Mouse (Mus musculus) midbrain, embryonic 16.5 days (tissue): ENCODE measurements at regions not wholly inside any gene's neighbourhood (a gene's known extent, or its start where the extent isn't known, plus 50 kb on each side); places are given as distances from the start of the nearest gene placed in this dataset.

Experiments used
- ATAC-seq: fragments of 200-750 bp; cut with Nextera tagmentation; 2 replicates; pipeline ENCODE4 v1.8.0; 2017; ENCODE audit warnings: moderate TSS enrichment
- H3K27ac ChIP-seq: fragments of 300-500 bp; sonication (generic); 2 replicates; pipeline ENCODE4 v1.5.1; 2014; ENCODE audit warnings: mild to moderate bottlenecking, low read length, mixed read lengths
- H3K27me3 ChIP-seq: fragments of 300-500 bp; sonication (generic); 2 replicates; pipeline ENCODE4 v1.6.1; 2014; ENCODE audit warnings: low read depth, low read length, mixed read lengths; ENCODE audit not compliant: control insufficient read depth, insufficient read depth
- H3K36me3 ChIP-seq: fragments of 300-500 bp; sonication (generic); 2 replicates; pipeline ENCODE4 v1.6.1; 2014; ENCODE audit warnings: mild to moderate bottlenecking, low read length, moderate library complexity, mixed read lengths; ENCODE audit not compliant: control insufficient read depth, insufficient read depth
- H3K4me1 ChIP-seq: fragments of 300-500 bp; sonication (generic); 2 replicates; pipeline ENCODE4 v1.6.1; 2014; ENCODE audit warnings: mild to moderate bottlenecking, low read length, mixed read lengths; ENCODE audit not compliant: control insufficient read depth, insufficient read depth
- H3K4me2 ChIP-seq: fragments of 300-500 bp; sonication (generic); 2 replicates; pipeline ENCODE4 v1.6.1; 2014; ENCODE audit warnings: mild to moderate bottlenecking, low read length, mixed read lengths
- H3K4me3 ChIP-seq: fragments of 300-500 bp; sonication (generic); 2 replicates; pipeline ENCODE4 v1.5.1; 2014; ENCODE audit warnings: low read depth, mild to moderate bottlenecking, low read length, moderate library complexity, mixed read lengths
- H3K9ac ChIP-seq: fragments of 300-500 bp; sonication (generic); 2 replicates; pipeline ENCODE4 v1.6.1; 2014; ENCODE audit warnings: low read depth, low read length, mixed read lengths
- H3K9me3 ChIP-seq: fragments of 300-500 bp; sonication (generic); replicated peaks from 2 replicates; pipeline ENCODE4 v1.6.1; 2014; ENCODE audit warnings: mild to moderate bottlenecking, low read length, mixed read lengths; ENCODE audit not compliant: control insufficient read depth, poor library complexity, severe bottlenecking
- WGBS: fragments of 180-500 bp; shearing (Covaris S2); extraction: QIAGEN DNeasy Blood & Tissue Kit; methylation state at CpG from one replicate; pipeline ENCODE4 v1.1.7; 2014; 5-methylcytosine and 5-hydroxymethylcytosine counted together

DNA sequence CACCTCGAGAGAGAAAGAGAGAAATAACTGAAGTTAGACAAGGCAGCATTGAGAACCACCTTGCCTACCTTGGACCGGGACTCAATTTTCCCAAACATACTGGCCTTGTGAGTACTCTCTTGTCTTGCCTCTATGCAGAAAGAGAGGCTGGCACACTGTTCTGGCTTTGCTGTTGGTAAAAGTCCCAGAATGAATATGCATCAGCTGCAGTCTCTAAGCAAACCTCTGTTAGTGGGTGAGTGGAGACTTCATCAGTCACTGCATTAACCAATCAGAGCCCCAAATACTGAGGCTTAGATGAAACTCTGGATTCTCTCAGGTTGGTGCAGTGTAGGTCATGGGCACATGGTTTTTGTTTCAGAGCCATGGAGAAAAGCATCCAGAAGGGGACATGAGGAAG lies 378.8 kb upstream of the Frg1 start:
- H3K4me2 ChIP-seq: no peak overlapping the region
- WGBS: 84% methylated on average over 2 of the region's 2 CpGs
- no peaks in the 10 kb centered on the region for H3K9me3 ChIP-seq
- H3K27me3 ChIP-seq: no peaks in the 10 kb centered on the region
- H3K9ac ChIP-seq: no peak overlapping the region
- no peak overlapping the region for H3K4me3 ChIP-seq
- ATAC-seq: no peak
- H3K4me1 ChIP-seq: no peaks in the 10 kb centered on the region
- H3K36me3 ChIP-seq: no peaks in the 10 kb centered on the region
- no peak overlapping the region for H3K27ac ChIP-seq

- WGBS: 39% methylated on average over 9 of the region's 9 CpGs
- H3K4me1 ChIP-seq: no peaks in the 10 kb centered on the region
- ATAC-seq: no peak
- H3K27ac ChIP-seq: no peak overlapping the region
- H3K4me3 ChIP-seq: no peak overlapping the region
- no peak overlapping the region for H3K9ac ChIP-seq
- H3K27me3 ChIP-seq: no peaks in the 10 kb centered on the region
- no peaks in the 10 kb centered on the region for H3K9me3 ChIP-seq
- no peak overlapping the region for H3K4me2 ChIP-seq
- H3K36me3 ChIP-seq: no peaks in the 10 kb centered on the region
These were observed 370.3 kb upstream of the Frg1 start for GRCm38 (mm10) chr8:41786952-41787861.

- Histone ChIP-seq H3K4me3 (no peak overlapping the region), H3K36me3 (no peaks in the 10 kb centered on the region), H3K27me3 (no peaks in the 10 kb centered on the region), H3K9me3 (no peaks in the 10 kb centered on the region), H3K9ac (no peak overlapping the region), H3K27ac (no peak overlapping the region), H3K4me1 (no peaks in the 10 kb centered on the region), H3K4me2 (no peak overlapping the region)
- WGBS: 63% methylated on average over 2 of the region's 2 CpGs
- ATAC-seq: no peak
These were observed 369.1 kb upstream of the Frg1 start for GRCm38 (mm10) chr8:41785977-41786376.

GRCm38 (mm10) chr8:41782837-41783236 lies 366.0 kb upstream of the Frg1 start:
- no peaks in the 10 kb centered on the region for H3K9me3 ChIP-seq
- H3K9ac ChIP-seq: no peak overlapping the region
- H3K4me1 ChIP-seq: no peaks in the 10 kb centered on the region
- no peak for ATAC-seq
- no peaks in the 10 kb centered on the region for H3K36me3 ChIP-seq
- H3K4me3 ChIP-seq: no peak overlapping the region
- H3K4me2 ChIP-seq: no peak overlapping the region
- no peak overlapping the region for H3K27ac ChIP-seq
- no peaks in the 10 kb centered on the region for H3K27me3 ChIP-seq
- WGBS: 83% methylated on average over 1 of the region's 1 CpGs

DNA sequence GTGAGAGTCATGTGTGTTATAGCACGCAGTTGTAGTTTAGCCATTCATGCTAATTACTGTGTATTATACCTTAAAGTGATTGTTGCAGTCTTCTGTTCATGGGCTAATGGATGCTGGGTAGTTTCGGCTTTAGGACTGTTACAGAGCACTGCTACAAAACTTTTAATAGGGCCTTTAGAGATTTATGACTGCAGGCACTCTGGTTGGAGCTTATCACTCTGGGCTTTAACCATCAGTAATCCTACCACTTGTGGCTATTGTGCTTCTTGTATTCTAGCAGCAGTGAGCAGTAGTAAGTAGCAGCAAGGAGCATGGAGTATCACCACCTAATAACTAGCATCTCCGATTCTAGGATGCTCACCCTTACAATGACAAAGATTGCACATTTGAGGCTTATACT lies 362.6 kb upstream of the Frg1 start:
- ATAC-seq: no peak
- no peaks in the 10 kb centered on the region for H3K4me1 ChIP-seq
- no peak overlapping the region for H3K27ac ChIP-seq
- no peaks in the 10 kb centered on the region for H3K36me3 ChIP-seq
- H3K4me3 ChIP-seq: no peak overlapping the region
- H3K4me2 ChIP-seq: no peak overlapping the region
- 95% methylated on average over 3 of the region's 3 CpGs for WGBS
- H3K27me3 ChIP-seq: no peaks in the 10 kb centered on the region
- no peak overlapping the region for H3K9ac ChIP-seq
- no peaks in the 10 kb centered on the region for H3K9me3 ChIP-seq

DNA sequence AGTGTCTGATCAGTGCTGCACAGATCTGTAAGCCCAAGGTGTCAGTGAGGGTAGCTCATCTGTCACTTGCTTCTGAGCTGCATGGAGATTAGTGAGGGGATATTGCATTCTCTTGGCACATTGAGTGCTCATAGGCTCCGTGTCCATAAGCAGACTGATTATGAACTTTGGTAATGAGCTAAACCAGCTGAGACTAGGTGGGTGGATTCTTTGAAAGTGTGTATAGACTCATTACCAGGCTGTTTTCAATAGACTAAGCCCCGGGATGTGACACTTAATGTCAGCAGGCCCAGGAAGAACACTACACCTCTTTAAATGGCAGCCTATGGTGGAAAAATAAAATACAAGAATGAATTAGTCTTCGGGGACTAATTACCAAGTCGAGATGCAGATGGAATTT lies 354.9 kb upstream of the Frg1 start:
- 63% methylated on average over 4 of the region's 4 CpGs for WGBS
- Histone ChIP-seq H3K4me2 (no peak overlapping the region), H3K4me3 (no peak overlapping the region), H3K36me3 (no peaks in the 10 kb centered on the region), H3K4me1 (no peaks in the 10 kb centered on the region), H3K27ac (no peak overlapping the region), H3K9ac (no peak overlapping the region), H3K27me3 (no peaks in the 10 kb centered on the region), H3K9me3 (no peaks in the 10 kb centered on the region)
- ATAC-seq: no peak

GRCm38 (mm10) chr8:41753481-41753880 lies 336.6 kb upstream of the Frg1 start:
- 88% methylated on average over 1 of the region's 1 CpGs for WGBS
- Histone ChIP-seq H3K27ac (no peak overlapping the region), H3K9ac (no peak overlapping the region), H3K4me3 (no peak overlapping the region), H3K4me2 (no peak overlapping the region), H3K9me3 (no peaks in the 10 kb centered on the region), H3K36me3 (no peaks in the 10 kb centered on the region), H3K27me3 (no peaks in the 10 kb centered on the region), H3K4me1 (no peaks in the 10 kb centered on the region)
- ATAC-seq: no peak

DNA sequence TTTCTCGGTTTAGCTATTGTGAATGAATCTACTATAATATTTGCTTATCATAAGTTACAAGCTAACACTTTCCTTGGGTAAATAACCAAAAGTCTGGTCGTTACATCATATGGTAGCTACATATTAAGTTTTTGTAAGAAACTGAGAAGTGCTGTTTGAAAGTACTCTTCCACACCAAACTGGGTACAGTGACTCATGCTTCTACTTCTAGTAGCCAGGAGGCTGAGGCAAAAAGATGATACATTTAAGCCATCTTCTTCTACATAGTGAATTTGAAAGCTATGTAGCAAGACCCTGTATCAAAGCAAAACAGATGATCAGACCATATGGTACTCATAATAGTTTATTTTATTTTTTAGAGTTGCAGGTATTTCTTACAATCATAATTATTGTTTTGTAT lies 335.8 kb upstream of the Frg1 start:
- ATAC-seq: no peak

DNA sequence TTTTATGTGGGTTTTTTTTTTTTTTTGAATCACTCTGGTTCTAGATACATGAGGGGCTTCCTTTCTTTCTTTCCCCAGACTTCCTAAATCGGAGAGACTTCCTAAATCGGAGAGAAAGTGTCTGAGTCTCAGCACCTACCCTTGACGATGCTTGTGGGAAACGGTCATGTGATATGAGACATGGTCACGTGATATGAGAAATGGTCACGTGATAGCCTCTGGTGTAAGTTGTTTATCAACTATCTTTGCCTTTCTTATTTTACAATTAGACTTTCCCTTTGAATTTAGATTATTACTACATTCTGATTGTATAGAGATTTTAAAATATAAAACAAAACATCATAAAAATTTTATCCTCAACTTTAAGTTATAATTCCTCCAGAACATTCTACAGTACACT lies 330.1 kb upstream of the Frg1 start:
- no peak overlapping the region for H3K4me3 ChIP-seq
- H3K27me3 ChIP-seq: no peaks in the 10 kb centered on the region
- H3K27ac ChIP-seq: no peak overlapping the region
- H3K4me2 ChIP-seq: no peak overlapping the region
- peaks cover 3% of the 10 kb centered on the region; the same call in 1 of the 2 replicates for H3K4me1 ChIP-seq
- WGBS: 95% methylated on average over 6 of the region's 6 CpGs
- no peaks in the 10 kb centered on the region for H3K9me3 ChIP-seq
- no peak for ATAC-seq
- no peak overlapping the region for H3K9ac ChIP-seq
- H3K36me3 ChIP-seq: no peaks in the 10 kb centered on the region

More for the DNA sequence above, 335.8 kb upstream of the Frg1 start:
- Histone ChIP-seq H3K4me1 (no peaks in the 10 kb centered on the region), H3K4me2 (no peak overlapping the region), H3K4me3 (no peak overlapping the region), H3K36me3 (no peaks in the 10 kb centered on the region), H3K27ac (no peak overlapping the region), H3K9ac (no peak overlapping the region), H3K27me3 (no peaks in the 10 kb centered on the region), H3K9me3 (no peaks in the 10 kb centered on the region)
- 87% methylated on average over 2 of the region's 2 CpGs for WGBS
